Mouse (Mus musculus) frontal cortex, adult 2 months (tissue): ENCODE results near the gene Ppp4r1. TPM values are rescaled to one million over a fixed set of nuclear protein-coding genes. Genes with fewer than 3 reads are reported as not detected.

ENCODE experiments used
- DNase-seq, 2 experiments: peaks; one replicate each; pipeline ENCODE4 v3.0.0; 2022; ENCODE audit warnings: low spot score in 1 of 2; ENCODE audit errors: extremely low spot score in 1 of 2
- polyA plus RNA-seq: library from polyadenylated mRNA; depleted of rRNA; stranded (reverse); fragments of >200 nt; gene quantifications from 2 replicates; pipeline ENCODE4 v1.2.3, GENCODE M21; 2012; rRNA removed

Gene Ppp4r1
- polyA plus RNA-seq, result 72.2 and 73.3 TPM in 2 replicates

GRCm38 (mm10) chr17:65782551-65783141 is at the start of gene Ppp4r1:
TSS of gene Ppp4r1 (plus strand) at chr17:65782573.
- DNase-seq, result peak in 1 of 2 experiments; percentile 69

- DNase-seq, result no peak
These were observed 49.7 kb upstream of the Ppp4r1 start for GRCm38 (mm10) chr17:65732666-65733065.

GRCm38 (mm10) chr17:65735088-65735487 is 47.3 kb upstream of the Ppp4r1 start:
- DNase-seq, result no peak

- no peak for DNase-seq
These were observed 45.2 kb upstream of the Ppp4r1 start for GRCm38 (mm10) chr17:65737175-65737574.

GRCm38 (mm10) chr17:65737622-65738021 is 44.8 kb upstream of the Ppp4r1 start:
- no peak for DNase-seq

- no peak for DNase-seq
These were observed 42.3 kb upstream of the Ppp4r1 start for GRCm38 (mm10) chr17:65739874-65740725.

- no peak for DNase-seq
These were observed 40.8 kb upstream of the Ppp4r1 start for GRCm38 (mm10) chr17:65741565-65741964.

- no peak for DNase-seq
These were observed 40.0 kb upstream of the Ppp4r1 start for GRCm38 (mm10) chr17:65742245-65742905.

GRCm38 (mm10) chr17:65742969-65743368 is 39.4 kb upstream of the Ppp4r1 start:
- DNase-seq, result no peak

- DNase-seq, result no peak
These were observed 38.6 kb upstream of the Ppp4r1 start for GRCm38 (mm10) chr17:65743664-65744330.

- DNase-seq, result no peak
These were observed 36.1 kb upstream of the Ppp4r1 start for GRCm38 (mm10) chr17:65746314-65746713.

- DNase-seq, result no peak
These were observed 33.4 kb upstream of the Ppp4r1 start for GRCm38 (mm10) chr17:65748997-65749396.

GRCm38 (mm10) chr17:65749803-65750202 is 32.6 kb upstream of the Ppp4r1 start:
- DNase-seq, result no peak

GRCm38 (mm10) chr17:65750301-65750700 is 32.1 kb upstream of the Ppp4r1 start:
- DNase-seq, result no peak

GRCm38 (mm10) chr17:65753130-65753529 is 29.2 kb upstream of the Ppp4r1 start:
- DNase-seq, result no peak

GRCm38 (mm10) chr17:65755857-65756256 is 26.5 kb upstream of the Ppp4r1 start:
- DNase-seq, result no peak

GRCm38 (mm10) chr17:65757150-65757549 is 25.2 kb upstream of the Ppp4r1 start:
- no peak for DNase-seq

- no peak for DNase-seq
These were observed 19.2 kb upstream of the Ppp4r1 start for GRCm38 (mm10) chr17:65763221-65763620.

- peak; percentile 70 to 75 for DNase-seq
These were observed 13.9 kb upstream of the Ppp4r1 start for GRCm38 (mm10) chr17:65768486-65768885.

- DNase-seq, result no peak
These were observed 11.1 kb upstream of the Ppp4r1 start for GRCm38 (mm10) chr17:65770982-65771915.
